Mouse (Mus musculus) right cerebral cortex, postnatal 10 days (tissue): ENCODE results near the gene Ikzf2.

Experiments used
- DNase-seq, 2 experiments: peaks; one replicate each; pipeline ENCODE4 v3.0.0; 2021; ENCODE audit warnings: low spot score in 2 of 2

Ikzf2 gene

GRCm38 (mm10) chr1:69508275-69508674 is 178.8 kb downstream of the Ikzf2 start:
- DNase-seq: no peak

GRCm38 (mm10) chr1:69507513-69507912 is 179.5 kb downstream of the Ikzf2 start:
- DNase-seq: no peak

DNA sequence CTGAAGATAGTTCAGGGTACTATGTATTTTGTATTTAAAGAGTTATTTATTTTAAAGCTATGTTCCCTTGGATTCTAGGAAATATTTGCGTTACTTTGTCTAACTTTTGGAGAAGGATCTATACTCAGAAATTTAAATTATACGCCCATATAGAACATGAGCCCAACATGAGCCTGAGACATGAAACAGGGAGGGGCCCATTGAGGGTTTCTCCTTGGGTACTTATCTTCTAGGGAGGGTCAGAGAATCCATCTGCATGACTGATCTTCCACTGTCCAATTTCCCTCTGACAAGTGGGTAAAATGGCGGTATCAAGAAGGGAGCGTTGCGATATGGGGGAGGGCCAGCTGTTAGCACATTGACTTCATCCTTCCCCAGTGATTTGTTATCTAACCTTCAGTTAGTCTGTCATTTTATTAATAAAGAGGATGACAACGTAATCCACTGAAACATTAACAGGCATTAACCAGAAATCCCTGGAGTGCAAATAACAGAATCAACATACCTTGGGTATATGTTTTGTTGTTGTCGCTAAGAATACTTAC is 180.4 kb downstream of the Ikzf2 start:
- DNase-seq: no peak

DNA sequence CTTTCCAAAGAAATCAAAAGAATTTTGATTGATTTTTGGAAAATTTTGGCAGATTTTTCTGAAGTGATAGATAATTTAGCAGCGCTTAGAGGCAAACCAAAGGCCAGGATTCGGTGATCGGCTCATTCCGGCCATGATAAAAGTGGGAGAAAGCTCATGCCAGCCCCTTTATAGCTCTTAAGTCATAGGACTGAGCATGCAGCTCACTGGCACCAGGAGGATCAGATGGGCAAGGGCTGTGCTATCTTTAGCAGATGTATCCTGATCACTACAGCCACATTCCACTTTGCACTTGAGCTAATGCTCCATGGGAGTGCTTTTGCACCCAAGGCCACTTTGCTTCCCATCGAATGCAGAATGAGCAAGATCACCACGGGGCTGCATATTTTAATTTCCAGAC is 181.0 kb downstream of the Ikzf2 start:
- no peak for DNase-seq

- DNase-seq: no peak
These were observed 186.7 kb downstream of the Ikzf2 start for GRCm38 (mm10) chr1:69500388-69500787.

GRCm38 (mm10) chr1:69499652-69500051 is 187.4 kb downstream of the Ikzf2 start:
- DNase-seq: no peak

DNA sequence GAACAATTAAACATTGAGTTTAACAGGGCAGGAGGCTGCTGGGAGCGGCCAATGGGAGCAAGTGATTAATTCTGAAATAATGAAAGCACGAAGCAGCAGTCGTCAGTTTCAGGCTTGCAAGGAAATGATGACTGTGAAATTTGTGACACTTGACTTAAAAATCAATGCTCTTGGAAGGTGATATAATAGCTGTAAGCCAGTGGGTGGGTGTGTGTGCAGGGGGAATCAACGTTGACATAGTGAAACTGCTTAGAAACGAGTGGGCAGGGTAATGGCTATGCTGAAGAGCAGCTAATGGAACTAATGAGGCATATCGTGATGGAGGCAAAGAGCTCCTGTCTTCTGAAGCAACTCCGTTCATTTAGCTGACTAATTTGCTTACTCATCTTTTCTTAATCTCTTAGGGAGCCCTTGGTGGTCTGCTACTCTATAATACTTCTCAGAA is 188.2 kb downstream of the Ikzf2 start:
- DNase-seq: no peak

GRCm38 (mm10) chr1:69496055-69496454 is 191.0 kb downstream of the Ikzf2 start:
- DNase-seq: no peak

DNA sequence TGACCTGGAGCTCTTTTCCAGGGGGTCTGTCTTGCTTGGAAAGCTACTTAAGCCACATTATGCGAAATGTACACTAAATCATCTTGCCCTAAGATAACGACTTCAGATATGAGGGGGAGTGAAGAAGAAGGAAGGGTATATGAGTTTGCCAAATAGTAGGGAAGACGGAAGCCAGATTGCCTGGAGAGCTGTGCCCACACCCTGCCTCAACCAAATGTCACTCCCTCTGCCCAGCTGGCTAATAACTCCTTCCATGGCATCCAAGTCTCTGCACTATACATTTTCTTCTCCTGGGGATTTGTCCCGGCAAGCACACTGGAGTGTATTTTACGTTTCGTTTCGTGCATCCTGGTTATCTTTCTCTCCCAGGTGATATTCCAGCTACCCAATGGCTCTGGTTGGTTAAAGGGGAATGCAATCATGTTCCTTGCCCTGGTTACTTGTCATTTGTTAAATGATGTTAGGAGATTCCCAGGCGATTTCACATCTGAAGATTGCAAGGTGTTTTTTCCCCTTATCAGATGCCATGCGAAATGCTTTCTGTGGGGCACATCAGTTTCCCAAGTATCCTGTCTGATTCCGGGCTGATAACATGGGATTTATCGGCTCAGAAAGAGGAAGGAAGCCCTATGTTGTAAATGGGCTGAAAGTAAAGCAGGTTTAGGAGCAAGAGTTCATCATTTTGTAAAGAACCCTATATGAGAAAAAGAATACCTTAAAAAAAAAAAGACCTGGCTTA is 193.6 kb downstream of the Ikzf2 start:
- peak in 1 of 2 experiments; percentile 24 for DNase-seq

DNA sequence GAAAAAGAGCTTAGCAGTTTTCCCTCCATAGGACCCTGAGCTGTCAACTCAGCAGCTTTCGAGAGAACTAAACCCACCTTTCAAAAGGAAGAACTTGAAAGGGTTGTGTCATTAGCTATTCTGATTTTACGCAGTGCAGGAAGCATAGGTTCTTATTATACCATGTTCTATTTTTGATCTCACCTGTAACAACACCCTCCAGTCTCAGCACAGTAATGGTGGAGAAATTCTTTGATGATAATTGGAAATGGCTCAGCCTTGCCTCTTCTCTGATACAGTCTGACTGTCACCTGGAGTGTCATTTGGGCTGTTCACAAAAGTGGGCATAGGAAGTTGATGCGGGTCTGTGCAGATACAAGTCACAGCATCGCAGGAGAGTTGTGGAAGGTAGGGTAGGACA is 195.0 kb downstream of the Ikzf2 start:
- no peak for DNase-seq

DNA sequence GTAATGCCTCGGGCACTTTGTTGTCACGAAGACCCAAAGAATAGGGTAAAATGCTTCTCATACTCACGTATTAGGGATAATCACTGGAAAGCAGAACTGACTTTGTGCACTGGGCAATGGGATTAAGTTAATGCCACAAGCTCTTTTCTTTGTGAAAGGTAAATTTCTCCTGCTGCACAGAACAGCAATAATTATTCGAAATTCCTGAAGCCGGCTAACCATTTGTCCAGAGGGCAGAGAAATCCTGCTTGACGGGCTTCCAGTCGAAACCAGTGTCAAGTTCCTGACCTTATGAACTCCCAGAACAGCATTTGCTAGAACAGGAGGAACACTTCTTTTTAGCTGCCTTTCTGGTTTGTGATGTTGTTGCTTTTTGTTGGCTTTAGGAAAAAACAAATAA is 198.0 kb downstream of the Ikzf2 start:
- no peak for DNase-seq

GRCm38 (mm10) chr1:69488625-69489024 is 198.4 kb downstream of the Ikzf2 start:
- DNase-seq: no peak
